Mouse (Mus musculus): ENCODE measurements around the gene Eif3a.

Eif3a gene

GRCm38 (mm10) chr19:60758896-60759835 lies 31.3 kb downstream of the Eif3a start:
- DNase-seq (ENCODE audit: low read depth in 2 of 2, low spot score in 2 of 2), result no peak

GRCm38 (mm10) chr19:60757099-60757785 lies 33.2 kb downstream of the Eif3a start:
- DNase-seq (ENCODE audit: low read depth in 2 of 2, low spot score in 2 of 2), result no peak

GRCm38 (mm10) chr19:60756192-60757098 lies 34.0 kb downstream of the Eif3a start:
- DNase-seq (ENCODE audit: low read depth in 2 of 2, low spot score in 2 of 2), result peak; percentile 47 to 55

- DNase-seq (ENCODE audit: low read depth in 2 of 2, low spot score in 2 of 2), result peak; percentile 88 to 89
Observed at GRCm38 (mm10) chr19:60755438-60756191, 34.8 kb downstream of the Eif3a start, which contains the start of gene Nanos1. Nanos1 (plus strand) TSS chr19:60755987.

GRCm38 (mm10) chr19:60747801-60748200 lies 42.7 kb downstream of the Eif3a start:
- no peak for DNase-seq (ENCODE audit: low read depth in 2 of 2, low spot score in 2 of 2)

GRCm38 (mm10) chr19:60743767-60744547 lies 46.5 kb downstream of the Eif3a start:
- no peak for DNase-seq (ENCODE audit: low read depth in 2 of 2, low spot score in 2 of 2)

GRCm38 (mm10) chr19:60740560-60740959 lies 49.9 kb downstream of the Eif3a start:
- no peak for DNase-seq (ENCODE audit: low read depth in 2 of 2, low spot score in 2 of 2)

GRCm38 (mm10) chr19:60731966-60732365 lies 58.5 kb downstream of the Eif3a start:
- no peak for DNase-seq (ENCODE audit: low read depth in 2 of 2, low spot score in 2 of 2)

- DNase-seq (ENCODE audit: low read depth in 2 of 2, low spot score in 2 of 2), result no peak
Observed at GRCm38 (mm10) chr19:60731299-60731698, 59.2 kb downstream of the Eif3a start.

GRCm38 (mm10) chr19:60730281-60730852 lies 60.1 kb downstream of the Eif3a start:
- peak; percentile 23 to 55 for DNase-seq (ENCODE audit: low read depth in 2 of 2, low spot score in 2 of 2)

- no peak for DNase-seq (ENCODE audit: low read depth in 2 of 2, low spot score in 2 of 2)
Observed at GRCm38 (mm10) chr19:60716381-60716780, 74.1 kb downstream of the Eif3a start.

- no peak for DNase-seq (ENCODE audit: low read depth in 2 of 2, low spot score in 2 of 2)
Observed at GRCm38 (mm10) chr19:60712577-60712976, 77.9 kb downstream of the Eif3a start.

Measured in CD8-positive naive resting alpha-beta T cell, adult 2 months (primary cell).